9 mouse cellular contexts compared by ENCODE assay signal in the genomic region with DNA sequence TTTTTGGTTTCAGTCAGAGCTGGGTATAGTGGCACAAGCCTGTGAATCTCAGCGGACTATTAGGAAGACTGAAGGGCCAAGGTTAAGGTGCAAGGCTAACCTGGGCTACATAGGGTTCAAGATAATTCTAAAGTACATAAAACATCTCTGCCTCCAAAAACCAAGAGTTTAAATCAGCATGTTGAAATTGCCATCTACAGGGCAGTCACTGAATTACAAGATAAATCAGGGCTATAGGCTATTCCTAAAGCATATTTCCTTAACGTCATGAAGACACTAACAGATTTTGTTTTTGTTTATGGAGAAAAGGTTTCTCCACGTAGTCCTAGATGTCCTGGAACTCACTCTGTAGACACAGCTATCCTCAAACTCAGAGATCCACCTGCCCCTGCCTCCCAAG. TPM values are rescaled to one million over a fixed set of nuclear protein-coding genes. Genes with fewer than 3 reads are reported as not detected.
A peak's percentile ranks its signal among the peaks of the same experiment; 100 is the strongest.
DNase-seq lines count a peak whose midpoint lies in the region; ATAC-seq and TF ChIP-seq lines count a peak whose summit lies in the region.
"Had no signal": no experiment of that assay in that cellular context is flagged by ENCODE, and none has a peak within 500 bp of the region (broad histone marks: within the 10 kb centered on the region; RNA-seq: fewer than 3 reads in every experiment).

No protein-coding gene starts in this region.

- no peak overlapping the region for H3K27ac ChIP-seq in ES-Bruce4 (ENCODE audit: insufficient read depth, low read length)
- H3K27ac ChIP-seq in hindbrain, postnatal 0 days: no peak overlapping the region

- no peak for TF ChIP-seq EP300 in ES-Bruce4 (IDR thresholded peaks at IDR 0.05; ENCODE audit: insufficient read depth, low read depth, low read length)

- H3K4me3 ChIP-seq in ES-Bruce4 (ENCODE audit: low read depth, low read length): no peak overlapping the region
- no peak overlapping the region for H3K4me3 ChIP-seq in hindbrain, postnatal 0 days (ENCODE audit: low read length)

- H3K36me3 ChIP-seq in ES-Bruce4 (ENCODE audit: control insufficient read depth, insufficient read depth, low read length, poor library complexity, severe bottlenecking): peaks cover 17% of the 10 kb centered on the region
- no peaks in the 10 kb centered on the region for H3K36me3 ChIP-seq in hindbrain, postnatal 0 days (ENCODE audit: insufficient read depth, low read length)

- H3K27me3 ChIP-seq in ES-Bruce4 (ENCODE audit: control insufficient read depth, insufficient read depth, low read length, poor library complexity, severe bottlenecking): no peaks in the 10 kb centered on the region
- no peaks in the 10 kb centered on the region for H3K27me3 ChIP-seq in hindbrain, postnatal 0 days (ENCODE audit: insufficient read depth, low read length)

- intact Hi-C loops in gastrocnemius, postnatal 14 days (cut with DNase I; ENCODE audit: low total_unique reads): no loop called here

- H3K9me3 ChIP-seq in ES-Bruce4 (replicated peaks; ENCODE audit: control insufficient read depth, insufficient read depth, low read length, poor library complexity, severe bottlenecking): no peaks in the 10 kb centered on the region
- H3K9me3 ChIP-seq in hindbrain, postnatal 0 days (ENCODE audit: low read length): no peaks in the 10 kb centered on the region

- no peak for ATAC-seq in hindbrain, postnatal 0 days

- DNase-seq in kidney, adult 9 months: peak; percentile 21
- DNase-seq in kidney, postnatal 4 days: no peak
- peak; percentile 77 for DNase-seq in A20 (ENCODE audit: low read depth, low spot score)
- DNase-seq in hindbrain, postnatal 0 days (ENCODE audit: low spot score): peak; percentile 42
- no peak for DNase-seq in gastrocnemius, postnatal 14 days
- DNase-seq in right cerebral cortex, postnatal 36 days (ENCODE audit: low spot score in 2 of 2): no peak
- DNase-seq in adrenal gland, postnatal 14 days: no peak
- DNase-seq: thymus, postnatal 25 days had no signal

- H3K4me2 ChIP-seq in hindbrain, postnatal 0 days (ENCODE audit: low read depth, low read length): peak overlapping the region; percentile 90; the same call in 1 of the 2 replicates

- 0 out of 2 replicates have a peak overlapping the region, but pooled peaks have one; percentile 94 for H3K9ac ChIP-seq in ES-Bruce4 (ENCODE audit: low read depth, poor library complexity, severe bottlenecking)
- H3K9ac ChIP-seq in hindbrain, postnatal 0 days (replicated peaks; ENCODE audit: low read length): no peak overlapping the region

- WGBS in hindbrain, postnatal 0 days: 61% methylated on average over 3 of the region's 3 CpGs

- no peaks in the 10 kb centered on the region for H3K4me1 ChIP-seq in ES-Bruce4 (ENCODE audit: control insufficient read depth, insufficient read depth, low read length)
- no peaks in the 10 kb centered on the region for H3K4me1 ChIP-seq in hindbrain, postnatal 0 days (ENCODE audit: insufficient read depth, low read length)

- no peak for TF ChIP-seq CTCF in ES-Bruce4 (IDR thresholded peaks at IDR 0.05; ENCODE audit: low read depth, low read length)
- TF ChIP-seq CTCF in hindbrain, postnatal 0 days (IDR thresholded peaks at IDR 0.05; ENCODE audit: low read depth): peak; percentile 58

- no peak for TF ChIP-seq POLR2A in ES-Bruce4 (IDR thresholded peaks at IDR 0.05; ENCODE audit: insufficient read depth, low read length)

RNA-seq across cellular contexts. Expression of a gene that starts 29.3 kb away (rescaled TPM):
- 98.4 and 107 TPM in 2 replicates for polyA plus RNA-seq in ES-Bruce4 (2011; ENCODE audit: insufficient read depth, insufficient read length, low read depth, missing spikeins)
- 113 and 117 TPM in 2 replicates for total RNA-seq in hindbrain, postnatal 0 days (2014; rRNA removed)
- polyA plus RNA-seq in hindbrain, postnatal 0 days (2015; fragmentation: Nextera tagmentation; extraction: Ambion mirVana): 116 and 118 TPM in 2 replicates
- total RNA-seq in gastrocnemius, postnatal 14 days (2021): 10 to 100 TPM; 40.8 to 48.6 TPM
- 65.0 and 74.0 TPM in 2 replicates for total RNA-seq in adrenal gland, postnatal 14 days (2021)

RNA-seq across cellular contexts. Expression of a gene that starts 47.0 kb away (rescaled TPM):
- polyA plus RNA-seq in ES-Bruce4 (2011; ENCODE audit: insufficient read depth, insufficient read length, low read depth, missing spikeins): 58.8 and 64.1 TPM in 2 replicates
- 95.9 and 111 TPM in 2 replicates for total RNA-seq in hindbrain, postnatal 0 days (2014; rRNA removed)
- polyA plus RNA-seq in hindbrain, postnatal 0 days (2015; fragmentation: Nextera tagmentation; extraction: Ambion mirVana): 13.3 and 14.7 TPM in 2 replicates
- 10 to 100 TPM; 34.9 to 39.9 TPM for total RNA-seq in gastrocnemius, postnatal 14 days (2021)
- 72.1 and 74.9 TPM in 2 replicates for total RNA-seq in adrenal gland, postnatal 14 days (2021)

Comparison
In these comparisons a context has a peak if more than half of its experiments do, and no peak if none do; other contexts are left out.
1. DNase-seq: peak in kidney, adult 9 months (single experiment), A20 (single experiment) and hindbrain, postnatal 0 days (single experiment); none in kidney, postnatal 4 days (0 of 2), gastrocnemius, postnatal 14 days (single experiment), right cerebral cortex, postnatal 36 days (0 of 2) and adrenal gland, postnatal 14 days (single experiment).